Mouse (Mus musculus) hindbrain, embryonic 14.5 days (tissue): ENCODE measurements around the gene Invs. TPM values are rescaled to one million over a fixed set of nuclear protein-coding genes. Genes with fewer than 3 reads are reported as not detected.

ENCODE experiments used
- ATAC-seq: fragments of 200-750 bp; cut with Nextera tagmentation; 2 replicates; pipeline ENCODE4 v1.8.0; 2017; ENCODE audit warnings: moderate number of reproducible peaks, mild to moderate bottlenecking, moderate TSS enrichment, moderate library complexity; ENCODE audit not compliant: low FRiP score
- DNase-seq: peaks from one replicate; pipeline ENCODE4 v3.0.0-alpha.2; 2015; ENCODE audit warnings: low spot score
- H3K27ac ChIP-seq: fragments of 300-500 bp; sonication (generic); 2 replicates; pipeline ENCODE4 v1.5.1; 2014; ENCODE audit warnings: mild to moderate bottlenecking, moderate library complexity
- H3K27me3 ChIP-seq: fragments of 300-500 bp; sonication (generic); 2 replicates; pipeline ENCODE4 v1.6.1; 2014; ENCODE audit warnings: mild to moderate bottlenecking, low read length, mixed read lengths; ENCODE audit not compliant: control insufficient read depth, insufficient read depth
- H3K36me3 ChIP-seq: fragments of 300-500 bp; sonication (generic); replicated peaks from 2 replicates; pipeline ENCODE4 v1.6.1; 2014; ENCODE audit not compliant: control insufficient read depth, insufficient read depth
- H3K4me1 ChIP-seq: fragments of 300-500 bp; sonication (generic); replicated peaks from 2 replicates; pipeline ENCODE4 v1.6.1; 2014; ENCODE audit warnings: antibody characterized with exemption, low read length, mixed read lengths; ENCODE audit not compliant: control insufficient read depth, insufficient read depth
- H3K4me2 ChIP-seq: fragments of 300-500 bp; sonication (generic); replicated peaks from 2 replicates; pipeline ENCODE4 v1.6.1; 2014; ENCODE audit warnings: mild to moderate bottlenecking, moderate library complexity
- H3K4me3 ChIP-seq: fragments of 300-500 bp; sonication (generic); replicated peaks from 2 replicates; pipeline ENCODE4 v1.5.1; 2014; ENCODE audit warnings: mild to moderate bottlenecking, low read length
- H3K9ac ChIP-seq: fragments of 300-500 bp; sonication (generic); 2 replicates; pipeline ENCODE4 v1.6.1; 2014
- H3K9me3 ChIP-seq: fragments of 300-500 bp; sonication (generic); 2 replicates; pipeline ENCODE4 v1.6.1; 2016; ENCODE audit warnings: low read length; ENCODE audit not compliant: control insufficient read depth
- WGBS: fragments of 180-500 bp; shearing (Covaris S2); extraction: QIAGEN DNeasy Blood & Tissue Kit; methylation state at CpG from one replicate; pipeline ENCODE4 v1.1.7; 2014; 5-methylcytosine and 5-hydroxymethylcytosine counted together
- polyA plus RNA-seq: library from polyadenylated mRNA; unstranded; fragments of >200 nt; fragmentation: Nextera tagmentation; extraction: Ambion mirVana; gene quantifications from 2 replicates; pipeline ENCODE4 v1.2.1, GENCODE M21; 2014

Invs gene
- polyA plus RNA-seq, 1 experiment from 2014 or later, result 5.7 TPM

GRCm38 (mm10) chr4:48316036-48316435, 36.5 kb downstream of the Invs start:
- H3K4me1 ChIP-seq, result no peaks in the 10 kb centered on the region
- no peaks in the 10 kb centered on the region for H3K36me3 ChIP-seq
- DNase-seq (no peak), ATAC-seq (no peak)
- H3K27me3 ChIP-seq, result no peaks in the 10 kb centered on the region
- H3K27ac ChIP-seq, result no peak overlapping the region
- H3K9ac ChIP-seq, result no peak overlapping the region
- no peak overlapping the region for H3K4me2 ChIP-seq
- H3K4me3 ChIP-seq, result no peak overlapping the region
- 93% methylated on average over 3 of the region's 3 CpGs for WGBS
- H3K9me3 ChIP-seq, result no peaks in the 10 kb centered on the region

DNA sequence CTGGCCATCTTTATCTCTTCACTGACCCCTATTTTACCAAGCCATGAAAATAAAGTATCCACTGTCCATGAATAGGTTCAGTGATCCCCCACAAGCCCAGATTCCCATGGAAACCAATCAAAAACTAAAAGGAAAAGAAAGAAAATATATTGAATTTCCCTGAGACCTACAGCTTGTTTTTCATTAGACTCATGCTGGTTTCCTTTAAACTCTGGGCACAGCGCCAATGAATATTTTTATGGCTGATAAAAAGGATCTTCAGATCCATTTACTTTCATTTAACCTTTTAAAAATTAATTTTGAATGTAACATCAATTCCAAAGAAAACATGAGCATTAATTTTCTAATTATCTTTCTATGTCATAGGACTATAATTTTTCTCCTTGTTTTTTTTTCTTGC, 41.7 kb downstream of the Invs start:
- Histone ChIP-seq H3K4me2 (no peak overlapping the region), H3K9me3 (no peaks in the 10 kb centered on the region), H3K4me1 (no peaks in the 10 kb centered on the region), H3K4me3 (no peak overlapping the region), H3K36me3 (no peaks in the 10 kb centered on the region), H3K27ac (no peak overlapping the region), H3K9ac (no peak overlapping the region), H3K27me3 (no peaks in the 10 kb centered on the region)
- WGBS, result 87% methylated on average over 1 of the region's 1 CpGs
- no peak for DNase-seq
- ATAC-seq, result no peak

DNA sequence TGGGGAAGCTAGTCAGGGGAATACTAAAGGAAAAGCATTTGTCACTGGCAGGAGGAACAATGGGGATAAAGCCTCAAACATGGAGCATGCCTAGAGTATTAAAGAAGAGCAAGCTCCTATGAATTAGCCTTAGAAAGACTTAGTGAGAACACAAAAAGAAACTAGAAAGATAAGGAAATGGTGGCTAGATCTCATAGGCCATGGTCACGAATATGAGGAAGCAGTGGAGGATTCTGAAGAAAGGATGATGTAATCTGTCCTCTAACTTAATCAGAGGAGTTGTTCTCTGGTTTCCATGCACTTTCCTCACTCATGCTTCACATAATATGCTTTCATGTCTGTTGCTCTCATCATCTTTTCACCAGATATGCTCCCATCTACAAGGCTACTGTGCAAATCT, 42.5 kb downstream of the Invs start:
- no peak for ATAC-seq

DNA sequence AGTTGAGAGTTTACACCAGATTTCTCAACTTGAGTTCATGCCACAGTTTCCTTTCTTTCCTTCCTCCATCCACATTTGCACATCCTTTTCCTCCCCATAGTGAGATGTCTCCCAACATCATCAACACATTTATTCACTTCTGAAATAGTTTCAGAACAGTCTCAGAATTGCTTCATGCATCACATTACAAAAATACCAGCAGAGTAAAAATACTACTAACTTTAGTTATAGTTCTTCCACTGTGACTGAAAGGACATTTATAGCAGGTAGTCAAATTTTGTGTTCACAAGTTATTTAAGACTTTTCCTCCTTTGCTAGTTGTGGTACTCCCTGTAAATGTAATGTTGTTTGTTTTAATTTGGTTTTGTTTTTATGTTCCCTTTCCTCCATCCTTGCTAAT, 47.6 kb downstream of the Invs start:
- Histone ChIP-seq H3K9ac (no peak overlapping the region), H3K27me3 (no peaks in the 10 kb centered on the region), H3K4me2 (no peak overlapping the region), H3K4me3 (no peak overlapping the region), H3K9me3 (no peaks in the 10 kb centered on the region), H3K36me3 (no peaks in the 10 kb centered on the region), H3K27ac (no peak overlapping the region), H3K4me1 (no peaks in the 10 kb centered on the region)
- ATAC-seq, result no peak
- DNase-seq, result no peak

More for the DNA sequence above, 42.5 kb downstream of the Invs start:
- WGBS, result 39% methylated on average over 1 of the region's 1 CpGs
- Histone ChIP-seq H3K36me3 (no peaks in the 10 kb centered on the region), H3K27ac (no peak overlapping the region), H3K9me3 (no peaks in the 10 kb centered on the region), H3K27me3 (no peaks in the 10 kb centered on the region), H3K4me3 (no peak overlapping the region), H3K9ac (no peak overlapping the region), H3K4me1 (no peaks in the 10 kb centered on the region), H3K4me2 (no peak overlapping the region)
- DNase-seq, result no peak

DNA sequence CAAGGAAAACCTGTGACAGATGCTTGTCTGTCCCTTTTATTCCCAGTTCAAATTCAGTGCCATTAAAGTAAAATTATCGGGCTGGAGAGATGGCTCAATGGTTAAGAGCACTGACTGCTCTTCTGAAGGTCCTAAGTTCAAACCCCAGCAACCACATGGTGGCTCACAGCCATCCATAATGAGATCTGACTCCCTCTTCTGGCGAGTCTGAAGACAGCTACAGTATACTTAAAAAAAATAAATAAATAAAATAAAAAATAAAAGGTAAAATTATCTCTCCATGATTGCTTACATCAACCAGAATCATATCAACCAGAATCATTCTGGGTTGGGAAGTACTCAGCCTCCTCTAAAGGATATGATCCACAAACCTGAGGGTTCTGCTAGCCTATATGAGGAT, 48.5 kb downstream of the Invs start:
- 62% methylated on average over 2 of the region's 2 CpGs for WGBS
- Histone ChIP-seq H3K4me3 (no peak overlapping the region), H3K9me3 (no peaks in the 10 kb centered on the region), H3K4me1 (no peaks in the 10 kb centered on the region), H3K36me3 (no peaks in the 10 kb centered on the region), H3K9ac (no peak overlapping the region), H3K27me3 (no peaks in the 10 kb centered on the region), H3K27ac (no peak overlapping the region), H3K4me2 (no peak overlapping the region)
- DNase-seq, result no peak
- no peak for ATAC-seq

- peaks cover 6% of the 10 kb centered on the region; the same call in 1 of the 2 replicates for H3K4me1 ChIP-seq
- H3K4me2 ChIP-seq, result no peak overlapping the region
- H3K9ac ChIP-seq, result no peak overlapping the region
- H3K9me3 ChIP-seq, result no peaks in the 10 kb centered on the region
- no peak overlapping the region for H3K27ac ChIP-seq
- H3K4me3 ChIP-seq, result no peak overlapping the region
- no peaks in the 10 kb centered on the region for H3K27me3 ChIP-seq
- ATAC-seq (no peak), DNase-seq (no peak)
- no peaks in the 10 kb centered on the region for H3K36me3 ChIP-seq
- WGBS, result 92% methylated on average over 6 of the region's 6 CpGs
Measured at GRCm38 (mm10) chr4:48332453-48333051, 53.0 kb downstream of the Invs start.

GRCm38 (mm10) chr4:48334927-48335763, 55.6 kb downstream of the Invs start:
- Histone ChIP-seq H3K4me3 (no peak overlapping the region), H3K27me3 (no peaks in the 10 kb centered on the region), H3K36me3 (no peaks in the 10 kb centered on the region), H3K27ac (no peak overlapping the region), H3K9ac (no peak overlapping the region), H3K4me1 (peaks cover 6% of the 10 kb centered on the region; the same call in 1 of the 2 replicates), H3K9me3 (no peaks in the 10 kb centered on the region), H3K4me2 (no peak overlapping the region; the same call in 1 of the 2 replicates)
- WGBS, result 10% methylated on average over 7 of the region's 7 CpGs
- ATAC-seq (peak; percentile 64; the same call in 1 of the 2 replicates), DNase-seq (no peak)

DNA sequence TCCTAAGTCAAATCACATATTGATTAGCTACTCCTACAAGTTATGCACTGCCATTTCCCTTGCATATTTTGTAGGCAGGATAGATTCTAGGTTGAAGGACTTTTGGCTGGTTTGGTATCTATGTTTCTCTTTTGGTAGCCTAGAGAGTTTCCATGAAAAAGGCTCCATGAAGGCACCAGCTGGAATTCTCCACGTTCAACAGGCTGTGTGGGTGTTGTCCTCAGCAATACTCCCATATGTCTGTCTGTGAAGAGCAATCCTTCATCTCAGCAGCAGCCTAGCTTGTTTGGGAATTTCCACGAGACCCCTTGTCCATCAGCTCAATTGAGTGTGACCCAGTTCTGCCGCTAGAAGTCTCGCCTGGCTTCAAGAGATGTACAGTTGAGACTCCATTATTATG, 63.1 kb downstream of the Invs start:
- ATAC-seq (no peak), DNase-seq (no peak)
- Histone ChIP-seq H3K4me2 (no peak overlapping the region), H3K27me3 (no peaks in the 10 kb centered on the region), H3K4me3 (no peak overlapping the region), H3K36me3 (no peaks in the 10 kb centered on the region), H3K9me3 (no peaks in the 10 kb centered on the region), H3K27ac (no peak overlapping the region), H3K4me1 (no peaks in the 10 kb centered on the region), H3K9ac (no peak overlapping the region)
- 82% methylated on average over 4 of the region's 4 CpGs for WGBS

- H3K4me2 ChIP-seq, result no peak overlapping the region
- 77% methylated on average over 3 of the region's 3 CpGs for WGBS
- DNase-seq (no peak), ATAC-seq (no peak)
- no peaks in the 10 kb centered on the region for H3K36me3 ChIP-seq
- H3K9me3 ChIP-seq, result 0 out of 2 replicates have a peak, but pooled peaks cover 5% of the 10 kb centered on the region
- no peaks in the 10 kb centered on the region for H3K27me3 ChIP-seq
- no peaks in the 10 kb centered on the region for H3K4me1 ChIP-seq
- no peak overlapping the region for H3K9ac ChIP-seq
- H3K27ac ChIP-seq, result no peak overlapping the region
- no peak overlapping the region for H3K4me3 ChIP-seq
Measured at GRCm38 (mm10) chr4:48362367-48362766, 82.8 kb downstream of the Invs start.
